Mouse (Mus musculus) testis, adult 2 months (tissue): ENCODE measurements around the gene Sowahb. TPM values are rescaled to one million over a fixed set of nuclear protein-coding genes. Genes with fewer than 3 reads are reported as not detected.
"Not testable (repeated sequence)": the region's sequence is repeated elsewhere in the genome, so short reads cannot be mapped to it uniquely, and the experiment has no call there.

Source experiments
- H3K27ac ChIP-seq: fragments of 200-500 bp; 2 replicates; pipeline ENCODE4 v1.5.1; 2012; ENCODE audit warnings: low read depth, low read length; ENCODE audit not compliant: control insufficient read depth, insufficient read depth
- H3K27me3 ChIP-seq: fragments of 200-500 bp; 2 replicates; pipeline ENCODE4 v1.6.1; 2012; ENCODE audit warnings: mild to moderate bottlenecking, low read length, moderate library complexity; ENCODE audit not compliant: control insufficient read depth, insufficient read depth
- H3K36me3 ChIP-seq: fragments of 200-500 bp; 2 replicates; pipeline ENCODE4 v1.6.1; 2012; ENCODE audit warnings: mild to moderate bottlenecking, low read length; ENCODE audit not compliant: control insufficient read depth, insufficient read depth
- H3K4me1 ChIP-seq: fragments of 200-500 bp; 2 replicates; pipeline ENCODE4 v1.6.1; 2012; ENCODE audit warnings: low read length; ENCODE audit not compliant: control insufficient read depth, insufficient read depth
- H3K4me3 ChIP-seq: fragments of 200-500 bp; 2 replicates; pipeline ENCODE4 v1.5.1; 2012; ENCODE audit warnings: low read depth, mild to moderate bottlenecking, low read length, moderate library complexity, mixed read lengths; ENCODE audit not compliant: control insufficient read depth
- CTCF ChIP-seq: fragments of 200-500 bp; IDR thresholded peaks from 2 replicates; pipeline ENCODE4 v1.5.1; 2012; ENCODE audit warnings: low read depth, mild to moderate bottlenecking, inconsistent platforms, low read length, moderate library complexity; ENCODE audit not compliant: control insufficient read depth, insufficient read depth, insufficient replicate concordance
- POLR2A ChIP-seq: fragments of 200-500 bp; IDR thresholded peaks from 2 replicates; pipeline ENCODE4 v1.6.1; 2012; ENCODE audit warnings: low read depth, mild to moderate bottlenecking, inconsistent platforms, low read length, moderate library complexity; ENCODE audit not compliant: control insufficient read depth
- polyA plus RNA-seq: library from polyadenylated mRNA; depleted of rRNA; stranded (reverse); fragments of >200 nt; gene quantifications from 2 replicates; pipeline ENCODE4 v1.2.3, GENCODE M21; 2012

Gene Sowahb
- polyA plus RNA-seq, 1 experiment: not detected

- Histone ChIP-seq H3K27me3 (no peaks in the 10 kb centered on the region), H3K4me3 (no peak overlapping the region), H3K27ac (no peak overlapping the region), H3K4me1 (no peaks in the 10 kb centered on the region), H3K36me3 (no peaks in the 10 kb centered on the region)
- no peak for TF ChIP-seq CTCF
- TF ChIP-seq POLR2A: no peak
These were observed 14.4 kb downstream of the Sowahb start for GRCm38 (mm10) chr5:93030411-93030810.

GRCm38 (mm10) chr5:93027120-93027675, 17.6 kb downstream of the Sowahb start:
- no peak overlapping the region for H3K4me3 ChIP-seq
- no peaks in the 10 kb centered on the region for H3K4me1 ChIP-seq
- H3K36me3 ChIP-seq: no peaks in the 10 kb centered on the region
- no peaks in the 10 kb centered on the region for H3K27me3 ChIP-seq
- no peak overlapping the region for H3K27ac ChIP-seq
- TF ChIP-seq CTCF (no peak), POLR2A (no peak)

- Histone ChIP-seq H3K4me1 (no peaks in the 10 kb centered on the region), H3K27me3 (no peaks in the 10 kb centered on the region), H3K4me3 (no peak overlapping the region), H3K27ac (no peak overlapping the region), H3K36me3 (no peaks in the 10 kb centered on the region)
- TF ChIP-seq CTCF: no peak
- TF ChIP-seq POLR2A: no peak
These were observed 18.2 kb downstream of the Sowahb start for GRCm38 (mm10) chr5:93026437-93027119.

DNA sequence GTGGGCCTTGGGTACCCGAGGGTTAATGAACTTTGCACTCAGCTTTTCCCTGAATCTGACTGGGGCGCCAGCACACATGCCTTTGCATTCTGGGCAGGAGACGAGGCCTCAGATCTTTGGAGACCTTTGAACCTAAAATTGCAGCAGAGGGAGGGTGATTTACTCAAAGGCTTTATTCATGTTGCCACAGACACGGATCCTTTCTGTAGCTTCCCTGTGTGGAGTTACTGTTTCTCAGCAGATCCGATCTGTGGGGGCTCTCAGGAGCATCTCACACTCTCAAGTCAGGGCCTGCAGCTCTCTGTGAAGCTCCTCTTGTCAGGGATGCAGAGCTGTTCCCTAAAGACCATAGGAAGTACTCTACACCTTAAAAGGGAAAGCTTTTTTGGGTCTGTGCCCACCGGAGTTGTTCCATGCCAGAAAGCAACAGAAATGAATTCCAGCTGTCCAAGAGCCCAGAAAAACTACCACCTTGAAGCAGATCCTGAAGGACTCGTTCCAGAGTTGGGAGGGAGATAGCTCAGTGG, 20.0 kb downstream of the Sowahb start:
- TF ChIP-seq CTCF (no peak), POLR2A (no peak)
- Histone ChIP-seq H3K4me1 (no peaks in the 10 kb centered on the region), H3K27me3 (no peaks in the 10 kb centered on the region), H3K27ac (no peak overlapping the region), H3K4me3 (no peak overlapping the region), H3K36me3 (no peaks in the 10 kb centered on the region)

DNA sequence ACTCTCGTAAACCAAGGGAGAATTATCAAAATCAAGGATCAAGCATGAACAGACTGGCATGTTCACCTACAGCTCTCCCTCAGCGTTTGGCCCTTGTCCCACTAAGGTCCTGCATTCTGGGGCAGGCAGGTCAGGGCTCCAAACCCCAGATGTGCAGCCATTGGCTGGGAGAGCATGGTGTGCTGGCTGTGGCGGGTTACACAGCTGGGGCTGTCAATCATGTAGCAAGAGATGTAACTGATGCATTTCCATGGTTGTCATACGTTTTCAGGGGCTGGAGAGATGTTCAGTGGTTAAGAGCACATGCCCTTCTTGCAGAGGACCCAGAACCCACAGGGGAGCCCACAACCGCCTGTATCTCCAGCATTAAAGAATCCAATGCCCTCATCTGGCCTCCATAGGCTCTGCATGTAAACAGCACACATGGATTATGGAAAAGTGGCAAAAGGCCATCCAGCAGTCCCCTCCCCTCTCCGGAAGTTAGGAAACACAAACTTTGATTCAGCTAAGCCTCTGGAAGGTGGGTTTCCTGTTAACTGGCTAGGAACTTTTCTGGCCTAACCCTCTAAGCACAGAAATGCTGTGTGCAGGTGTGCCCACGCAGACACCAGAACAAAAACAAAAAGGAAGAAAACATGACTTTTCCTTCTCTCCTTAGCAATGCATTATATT, 22.6 kb downstream of the Sowahb start:
- TF ChIP-seq CTCF (no peak), POLR2A (no peak)
- no peak overlapping the region for H3K27ac ChIP-seq

DNA sequence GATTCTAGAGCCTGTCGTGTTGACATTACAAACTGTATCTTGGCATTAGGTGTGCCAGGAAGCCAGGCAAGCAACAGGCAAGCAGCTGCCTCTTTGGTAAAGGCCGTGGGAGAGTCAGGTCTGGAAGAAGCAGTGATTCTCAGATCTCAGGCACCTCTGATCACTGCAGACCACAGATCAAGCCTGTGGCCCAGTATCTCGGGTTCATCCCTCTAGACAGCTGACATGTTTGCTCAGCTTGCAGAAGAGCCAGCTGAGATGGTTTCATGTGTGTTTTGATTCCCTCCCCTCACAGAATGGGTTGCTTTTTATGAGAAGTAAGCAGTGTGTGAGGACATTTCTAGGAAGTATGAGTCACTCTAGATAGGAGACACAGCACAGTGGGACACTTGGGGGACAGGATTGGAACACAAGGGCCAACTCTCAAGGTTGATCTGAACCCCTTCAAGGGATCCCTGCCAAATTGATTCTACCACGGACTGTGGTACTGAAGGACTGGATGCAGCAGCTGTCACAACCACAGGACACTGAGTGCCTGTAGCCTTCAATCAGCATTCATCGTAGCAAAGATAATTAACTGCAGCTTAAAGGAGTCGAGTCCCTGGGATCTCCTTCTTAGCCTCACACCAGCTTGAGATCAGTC, 24.7 kb downstream of the Sowahb start:
- H3K27ac ChIP-seq: no peak overlapping the region

More for the DNA sequence above, 22.6 kb downstream of the Sowahb start:
- Histone ChIP-seq H3K27me3 (no peaks in the 10 kb centered on the region; the same call in 1 of the 2 replicates), H3K36me3 (no peaks in the 10 kb centered on the region), H3K4me1 (no peaks in the 10 kb centered on the region), H3K4me3 (no peak overlapping the region)

DNA sequence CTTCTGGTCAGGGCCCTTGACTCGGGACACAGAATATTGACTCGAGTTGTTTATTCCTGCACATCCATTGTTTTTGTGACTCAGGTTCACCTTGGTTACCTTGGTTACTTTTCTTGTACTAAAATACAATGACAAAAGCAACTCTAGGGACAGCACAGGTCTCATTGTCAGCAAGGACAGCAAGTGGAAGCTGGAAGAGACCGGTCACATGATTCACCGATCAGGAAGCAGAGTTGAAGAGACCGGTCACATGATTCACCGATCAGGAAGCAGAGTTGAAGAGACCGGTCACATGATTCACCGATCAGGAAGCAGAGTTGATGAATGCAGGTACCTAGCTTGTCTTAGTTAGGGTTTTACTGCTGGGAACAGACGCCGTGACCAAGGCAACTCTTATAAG, 25.6 kb downstream of the Sowahb start:
- H3K27me3 ChIP-seq, H3K36me3 ChIP-seq, H3K27ac ChIP-seq, H3K4me1 ChIP-seq, H3K4me3 ChIP-seq: not testable (repeated sequence)

More for the DNA sequence above, 24.7 kb downstream of the Sowahb start:
- no peak for TF ChIP-seq CTCF
- TF ChIP-seq POLR2A: no peak
- H3K4me1 ChIP-seq: no peaks in the 10 kb centered on the region
- no peak overlapping the region for H3K4me3 ChIP-seq
- H3K27me3 ChIP-seq: no peaks in the 10 kb centered on the region; the same call in 1 of the 2 replicates
- no peaks in the 10 kb centered on the region for H3K36me3 ChIP-seq
